Mouse (Mus musculus): ENCODE data around the gene Exph5. TPM values are rescaled to one million over a fixed set of nuclear protein-coding genes. Genes with fewer than 3 reads are reported as not detected.

Gene Exph5
- polyA plus RNA-seq, 1 experiment from 2014 or later, result 0.16 TPM

GRCm38 (mm10) chr9:53321683-53322082 lies 20.2 kb downstream of the Exph5 start:
- Histone ChIP-seq H3K27me3 (no peaks in the 10 kb centered on the region), H3K27ac (no peak overlapping the region), H3K4me2 (no peak overlapping the region), H3K9me3 (replicated peaks) (no peaks in the 10 kb centered on the region), H3K9ac (no peak overlapping the region), H3K4me3 (replicated peaks) (no peak overlapping the region), H3K36me3 (no peaks in the 10 kb centered on the region), H3K4me1 (replicated peaks) (no peaks in the 10 kb centered on the region)
- 71% methylated on average over 8 of the region's 8 CpGs for WGBS (ENCODE audit: insufficient replicate concordance)
- DNase-seq, result no peak
- no peak for ATAC-seq (ENCODE audit: low read depth)

DNA sequence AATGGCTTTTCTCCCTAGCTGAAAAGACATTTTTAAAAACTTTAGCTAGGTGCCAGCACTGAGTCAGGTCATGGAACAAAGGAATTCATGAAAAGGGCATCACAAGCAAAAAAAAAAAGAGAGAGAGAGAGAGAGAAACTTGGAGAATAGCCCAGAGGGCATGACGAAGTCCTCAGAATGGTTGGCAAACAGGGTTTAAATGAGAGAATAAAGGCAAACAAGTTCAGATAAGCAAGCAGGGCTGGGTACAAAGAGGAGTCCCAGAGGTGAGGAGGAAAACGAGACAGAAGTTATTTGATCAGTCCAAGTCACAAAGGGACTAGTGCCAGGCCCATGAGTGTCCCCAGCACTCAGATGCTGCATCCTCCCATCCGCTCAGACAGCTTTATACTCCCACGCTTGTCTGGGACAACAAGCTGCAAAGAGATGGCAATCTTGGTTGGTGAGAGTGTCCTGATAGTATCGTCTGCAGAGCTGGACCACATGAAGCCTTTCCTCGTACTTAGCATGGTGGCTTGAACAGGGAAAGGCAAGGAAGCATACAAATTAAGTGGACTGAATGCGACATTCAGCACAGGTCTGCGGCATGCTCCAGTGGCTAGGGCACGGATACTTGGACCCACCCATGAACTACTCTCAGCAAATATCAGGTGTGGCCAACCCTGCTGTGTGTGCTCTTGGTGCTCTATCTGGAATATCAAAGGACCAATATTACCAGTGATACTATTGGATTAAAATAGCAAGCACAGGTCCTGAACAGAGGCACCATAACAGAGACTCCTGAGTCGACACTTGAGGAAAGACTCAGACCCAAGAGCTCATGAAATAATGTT lies 22.2 kb downstream of the Exph5 start:
- H3K9ac ChIP-seq, result no peak overlapping the region
- no peak for DNase-seq
- no peak overlapping the region for H3K4me3 ChIP-seq (replicated peaks)
- no peak for ATAC-seq (ENCODE audit: low read depth)
- H3K4me1 ChIP-seq (replicated peaks), result no peaks in the 10 kb centered on the region
- no peaks in the 10 kb centered on the region for H3K36me3 ChIP-seq
- no peaks in the 10 kb centered on the region for H3K9me3 ChIP-seq (replicated peaks)
- no peak overlapping the region for H3K27ac ChIP-seq
- H3K27me3 ChIP-seq, result no peaks in the 10 kb centered on the region
- no peak overlapping the region for H3K4me2 ChIP-seq
- WGBS (ENCODE audit: insufficient replicate concordance), result 67% methylated on average over 10 of the region's 10 CpGs

GRCm38 (mm10) chr9:53325363-53326090 lies 24.1 kb downstream of the Exph5 start:
- Histone ChIP-seq H3K9ac (no peak overlapping the region), H3K27ac (no peak overlapping the region), H3K36me3 (no peaks in the 10 kb centered on the region), H3K4me3 (replicated peaks) (no peak overlapping the region), H3K9me3 (replicated peaks) (no peaks in the 10 kb centered on the region), H3K4me1 (replicated peaks) (no peaks in the 10 kb centered on the region), H3K27me3 (no peaks in the 10 kb centered on the region), H3K4me2 (no peak overlapping the region)
- WGBS (ENCODE audit: insufficient replicate concordance), result 52% methylated on average over 4 of the region's 4 CpGs
- DNase-seq (no peak), ATAC-seq (ENCODE audit: low read depth) (no peak)

DNA sequence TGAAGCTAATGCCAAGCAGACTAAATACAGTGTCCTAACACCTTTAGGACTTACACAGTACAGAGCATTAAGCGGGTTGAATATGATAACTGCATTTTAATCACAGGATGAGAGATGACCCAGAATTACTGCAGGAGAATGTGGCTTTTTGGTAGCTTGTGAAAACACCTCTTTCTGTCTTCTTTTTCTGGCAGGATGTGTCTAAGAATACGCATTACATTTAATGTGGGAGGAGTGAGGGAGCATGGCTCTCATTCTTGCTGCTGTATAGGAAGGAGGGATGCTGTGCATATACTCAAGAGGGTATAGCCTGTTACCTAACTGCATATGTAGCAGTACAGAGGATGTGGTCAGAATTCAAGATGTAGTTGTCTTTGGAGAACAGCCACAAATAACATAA lies 26.7 kb downstream of the Exph5 start:
- 59% methylated on average over 2 of the region's 2 CpGs for WGBS (ENCODE audit: insufficient replicate concordance)
- Histone ChIP-seq H3K36me3 (no peaks in the 10 kb centered on the region), H3K27me3 (no peaks in the 10 kb centered on the region), H3K9ac (no peak overlapping the region), H3K4me3 (replicated peaks) (no peak overlapping the region), H3K9me3 (replicated peaks) (no peaks in the 10 kb centered on the region), H3K4me2 (no peak overlapping the region), H3K4me1 (replicated peaks) (no peaks in the 10 kb centered on the region), H3K27ac (no peak overlapping the region)
- DNase-seq, result no peak
- no peak for ATAC-seq (ENCODE audit: low read depth)

DNA sequence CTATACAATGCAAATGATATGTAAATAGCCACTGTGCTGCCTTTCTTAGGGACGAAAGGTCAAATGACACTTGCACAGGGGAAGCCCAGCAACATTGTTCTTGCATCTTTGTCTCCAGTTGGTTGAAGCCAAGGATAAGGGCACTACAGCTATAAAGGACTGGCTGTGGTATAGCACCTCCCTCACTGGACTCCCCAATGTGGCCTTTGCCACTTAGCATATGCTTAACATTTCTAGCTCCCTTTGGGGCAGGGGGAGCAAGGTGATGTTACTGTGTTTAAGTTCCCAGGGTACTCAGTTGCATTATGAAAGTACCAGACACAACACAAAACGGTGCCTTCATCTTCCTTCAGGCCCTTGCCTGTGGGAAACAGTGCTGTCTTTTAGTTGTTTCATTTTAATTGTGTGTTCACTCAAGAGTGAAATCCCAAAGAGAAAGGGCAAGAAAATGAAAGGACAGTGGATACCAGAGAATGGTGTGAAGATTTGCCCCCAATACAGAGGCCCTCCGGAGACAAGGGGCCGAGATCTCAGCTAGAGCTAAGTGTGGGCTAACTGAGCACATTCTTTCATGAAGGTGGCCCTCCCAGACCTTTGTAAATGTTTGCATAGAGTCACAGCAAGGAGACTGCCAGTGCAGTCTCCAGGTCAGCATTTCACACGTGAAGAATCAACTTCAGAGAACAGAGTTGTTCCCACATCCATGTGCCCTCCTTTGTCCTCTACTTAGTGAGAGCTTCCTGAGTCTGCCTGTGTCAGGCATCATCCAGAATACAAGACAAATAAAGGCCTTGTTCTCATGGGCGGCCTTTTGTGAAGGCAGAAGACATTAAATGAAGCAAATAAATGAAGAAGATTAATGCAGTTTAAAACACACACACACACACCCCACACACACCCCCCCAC lies 28.1 kb downstream of the Exph5 start:
- no peaks in the 10 kb centered on the region for H3K36me3 ChIP-seq
- H3K9ac ChIP-seq, result no peak overlapping the region
- 0 out of 2 replicates have a peak, but pooled peaks cover 3% of the 10 kb centered on the region for H3K4me1 ChIP-seq (replicated peaks)
- no peaks in the 10 kb centered on the region for H3K27me3 ChIP-seq
- no peak overlapping the region for H3K27ac ChIP-seq
- ATAC-seq (ENCODE audit: low read depth) (no peak), DNase-seq (no peak)
- H3K4me2 ChIP-seq, result no peak overlapping the region
- 53% methylated on average over 6 of the region's 6 CpGs for WGBS (ENCODE audit: insufficient replicate concordance)
- H3K9me3 ChIP-seq (replicated peaks), result no peaks in the 10 kb centered on the region
- H3K4me3 ChIP-seq (replicated peaks), result no peak overlapping the region

- Histone ChIP-seq H3K4me1 (replicated peaks) (0 out of 2 replicates have a peak, but pooled peaks cover 3% of the 10 kb centered on the region), H3K36me3 (no peaks in the 10 kb centered on the region), H3K9ac (no peak overlapping the region), H3K9me3 (replicated peaks) (no peaks in the 10 kb centered on the region), H3K4me2 (no peak overlapping the region), H3K4me3 (replicated peaks) (no peak overlapping the region), H3K27ac (no peak overlapping the region), H3K27me3 (no peaks in the 10 kb centered on the region)
- ATAC-seq (ENCODE audit: low read depth), result no peak
- DNase-seq, result no peak
- WGBS (ENCODE audit: insufficient replicate concordance), result 77% methylated on average over 9 of the region's 9 CpGs
Observed at GRCm38 (mm10) chr9:53330247-53330646, 28.8 kb downstream of the Exph5 start.

- Histone ChIP-seq H3K4me1 (replicated peaks) (0 out of 2 replicates have a peak, but pooled peaks cover 3% of the 10 kb centered on the region), H3K36me3 (no peaks in the 10 kb centered on the region), H3K4me2 (no peak overlapping the region), H3K27me3 (no peaks in the 10 kb centered on the region), H3K9ac (no peak overlapping the region), H3K9me3 (replicated peaks) (no peaks in the 10 kb centered on the region), H3K4me3 (replicated peaks) (no peak overlapping the region), H3K27ac (no peak overlapping the region)
- 52% methylated on average over 4 of the region's 4 CpGs for WGBS (ENCODE audit: insufficient replicate concordance)
- DNase-seq (no peak), ATAC-seq (ENCODE audit: low read depth) (no peak)
Observed at GRCm38 (mm10) chr9:53333436-53333835, 32.0 kb downstream of the Exph5 start.

- 63% methylated on average over 3 of the region's 3 CpGs for WGBS (ENCODE audit: insufficient replicate concordance)
- Histone ChIP-seq H3K27me3 (peaks cover 4% of the 10 kb centered on the region; the same call in 1 of the 2 replicates), H3K9ac (no peak overlapping the region), H3K4me2 (no peak overlapping the region), H3K4me1 (replicated peaks) (0 out of 2 replicates have a peak, but pooled peaks cover 3% of the 10 kb centered on the region), H3K36me3 (no peaks in the 10 kb centered on the region), H3K9me3 (replicated peaks) (no peaks in the 10 kb centered on the region), H3K27ac (no peak overlapping the region), H3K4me3 (replicated peaks) (no peak overlapping the region)
- ATAC-seq (ENCODE audit: low read depth) (no peak), DNase-seq (no peak)
Observed at GRCm38 (mm10) chr9:53335131-53335530, 33.7 kb downstream of the Exph5 start.

GRCm38 (mm10) chr9:53339603-53340002 lies 38.1 kb downstream of the Exph5 start:
- WGBS (ENCODE audit: insufficient replicate concordance), result 69% methylated on average over 7 of the region's 7 CpGs
- H3K4me1 ChIP-seq (replicated peaks), result no peaks in the 10 kb centered on the region
- no peak overlapping the region for H3K4me2 ChIP-seq
- ATAC-seq (ENCODE audit: low read depth), result no peak
- H3K9ac ChIP-seq, result no peak overlapping the region
- H3K27ac ChIP-seq, result no peak overlapping the region
- no peaks in the 10 kb centered on the region for H3K36me3 ChIP-seq
- no peak for DNase-seq
- H3K9me3 ChIP-seq (replicated peaks), result no peaks in the 10 kb centered on the region
- H3K27me3 ChIP-seq, result peaks cover 22% of the 10 kb centered on the region
- no peak overlapping the region for H3K4me3 ChIP-seq (replicated peaks)

DNA sequence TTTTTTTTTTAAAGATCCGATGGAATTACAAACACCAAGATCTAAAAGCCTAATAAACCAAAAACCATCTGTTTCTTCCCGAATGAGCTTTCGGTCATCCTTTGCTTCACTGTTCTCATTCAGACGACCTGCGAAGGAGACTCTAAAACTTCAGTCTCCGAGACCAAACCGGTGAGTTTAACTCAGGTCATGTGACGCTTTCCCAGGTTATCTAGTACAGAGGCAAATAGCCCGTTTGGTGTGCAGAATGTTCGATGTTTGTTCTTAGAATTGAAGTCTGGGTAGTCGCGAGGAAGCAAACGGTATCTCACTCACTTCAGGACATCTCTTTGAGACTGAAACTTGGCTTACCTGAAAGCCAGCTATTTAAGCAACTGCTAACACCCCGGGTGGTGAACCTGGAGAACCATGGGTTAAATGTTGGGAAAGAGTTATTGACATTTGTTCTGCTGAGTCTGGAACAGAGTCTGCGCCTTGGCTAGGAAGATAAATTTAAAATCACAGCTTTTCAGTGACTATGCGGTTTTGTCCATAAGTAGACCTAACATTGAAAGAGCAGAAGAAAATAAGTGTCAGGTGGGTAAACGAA lies 39.0 kb downstream of the Exph5 start:
- H3K4me3 ChIP-seq (replicated peaks), result peak overlapping the region; percentile 47
- no peak overlapping the region for H3K9ac ChIP-seq
- H3K27me3 ChIP-seq, result peaks cover 22% of the 10 kb centered on the region
- DNase-seq, result no peak
- H3K4me1 ChIP-seq (replicated peaks), result no peaks in the 10 kb centered on the region
- H3K36me3 ChIP-seq, result no peaks in the 10 kb centered on the region
- 32% methylated on average over 17 of the region's 17 CpGs for WGBS (ENCODE audit: insufficient replicate concordance)
- H3K4me2 ChIP-seq, result peak overlapping the region; percentile 39
- no peak for ATAC-seq (ENCODE audit: low read depth)
- no peak overlapping the region for H3K27ac ChIP-seq
- no peaks in the 10 kb centered on the region for H3K9me3 ChIP-seq (replicated peaks)

DNA sequence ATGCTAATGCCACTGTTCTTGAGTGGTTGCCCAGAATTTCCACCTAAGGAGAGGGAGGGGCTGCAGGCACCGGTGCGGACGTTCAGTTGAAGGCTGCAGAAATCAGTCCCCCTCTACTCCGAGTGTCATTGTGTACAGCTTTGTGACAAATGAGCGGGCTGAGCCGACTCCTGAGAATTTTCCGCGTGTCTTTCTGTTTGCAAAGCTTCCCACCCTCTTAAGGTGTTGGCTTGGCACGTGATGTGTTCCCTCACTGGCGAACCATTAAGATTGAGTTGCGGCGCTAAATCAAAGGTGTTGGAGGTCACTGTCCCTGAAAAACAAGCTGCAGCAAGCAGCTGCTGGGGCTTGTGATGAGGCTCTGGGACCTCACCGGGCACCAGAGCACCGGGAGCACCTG lies 39.5 kb downstream of the Exph5 start:
- peak overlapping the region; percentile 47 for H3K4me3 ChIP-seq (replicated peaks)
- H3K9me3 ChIP-seq (replicated peaks), result no peaks in the 10 kb centered on the region
- H3K36me3 ChIP-seq, result no peaks in the 10 kb centered on the region
- 7% methylated on average over 14 of the region's 14 CpGs for WGBS (ENCODE audit: insufficient replicate concordance)
- H3K27ac ChIP-seq, result no peak overlapping the region
- peak overlapping the region; percentile 31 for H3K9ac ChIP-seq
- no peaks in the 10 kb centered on the region for H3K4me1 ChIP-seq (replicated peaks)
- peaks cover 22% of the 10 kb centered on the region for H3K27me3 ChIP-seq
- no peak for ATAC-seq (ENCODE audit: low read depth)
- H3K4me2 ChIP-seq, result peak overlapping the region; percentile 39
- DNase-seq, result no peak

All from liver, embryonic 13.5 days (tissue).